Mouse (Mus musculus) limb, embryonic 12.5 days (tissue): ENCODE measurements around the gene Ms4a10. TPM values are rescaled to one million over a fixed set of nuclear protein-coding genes. Genes with fewer than 3 reads are reported as not detected.
A peak's percentile ranks its signal among the peaks of the same experiment; 100 is the strongest.

Experiments used
- ATAC-seq: fragments of 200-750 bp; cut with Nextera tagmentation; 2 replicates; pipeline ENCODE4 v1.8.0; 2017; ENCODE audit warnings: low read depth, moderate TSS enrichment; ENCODE audit not compliant: insufficient number of reproducible peaks, insufficient read depth, low FRiP score, low TSS enrichment
- H3K27ac ChIP-seq: fragments of 300-500 bp; sonication (generic); 2 replicates; pipeline ENCODE4 v1.5.1; 2016; ENCODE audit warnings: mild to moderate bottlenecking, moderate library complexity
- H3K27me3 ChIP-seq: fragments of 300-500 bp; sonication (generic); 2 replicates; pipeline ENCODE4 v1.6.1; 2016; ENCODE audit warnings: mild to moderate bottlenecking, moderate library complexity
- H3K36me3 ChIP-seq: fragments of 300-500 bp; sonication (generic); 2 replicates; pipeline ENCODE4 v1.6.1; 2016; ENCODE audit warnings: mild to moderate bottlenecking, moderate library complexity
- H3K4me1 ChIP-seq: fragments of 300-500 bp; sonication (generic); replicated peaks from 2 replicates; pipeline ENCODE4 v1.6.1; 2016
- H3K4me2 ChIP-seq: fragments of 300-500 bp; sonication (generic); 2 replicates; pipeline ENCODE4 v1.6.1; 2016; ENCODE audit warnings: mild to moderate bottlenecking, moderate library complexity
- H3K4me3 ChIP-seq: fragments of 300-500 bp; sonication (generic); replicated peaks from 2 replicates; pipeline ENCODE4 v1.5.1; 2016; ENCODE audit warnings: mild to moderate bottlenecking
- H3K9ac ChIP-seq: fragments of 300-500 bp; sonication (generic); replicated peaks from 2 replicates; pipeline ENCODE4 v1.6.1; 2016; ENCODE audit warnings: mild to moderate bottlenecking, moderate library complexity
- H3K9me3 ChIP-seq: fragments of 300-500 bp; sonication (generic); 2 replicates; pipeline ENCODE4 v1.6.1; 2016; ENCODE audit warnings: mild to moderate bottlenecking, moderate library complexity
- WGBS: fragments of 180-500 bp; shearing (Covaris S2); methylation state at CpG from one replicate; pipeline ENCODE4 v1.1.7; 2016; 5-methylcytosine and 5-hydroxymethylcytosine counted together
- polyA plus RNA-seq: library from polyadenylated mRNA; unstranded; fragments of >200 nt; fragmentation: Nextera tagmentation; extraction: Ambion mirVana; gene quantifications from 2 replicates; pipeline ENCODE4 v1.2.1, GENCODE M21; 2016

Ms4a10 gene
- polyA plus RNA-seq, 1 experiment from 2014 or later = not detected

DNA sequence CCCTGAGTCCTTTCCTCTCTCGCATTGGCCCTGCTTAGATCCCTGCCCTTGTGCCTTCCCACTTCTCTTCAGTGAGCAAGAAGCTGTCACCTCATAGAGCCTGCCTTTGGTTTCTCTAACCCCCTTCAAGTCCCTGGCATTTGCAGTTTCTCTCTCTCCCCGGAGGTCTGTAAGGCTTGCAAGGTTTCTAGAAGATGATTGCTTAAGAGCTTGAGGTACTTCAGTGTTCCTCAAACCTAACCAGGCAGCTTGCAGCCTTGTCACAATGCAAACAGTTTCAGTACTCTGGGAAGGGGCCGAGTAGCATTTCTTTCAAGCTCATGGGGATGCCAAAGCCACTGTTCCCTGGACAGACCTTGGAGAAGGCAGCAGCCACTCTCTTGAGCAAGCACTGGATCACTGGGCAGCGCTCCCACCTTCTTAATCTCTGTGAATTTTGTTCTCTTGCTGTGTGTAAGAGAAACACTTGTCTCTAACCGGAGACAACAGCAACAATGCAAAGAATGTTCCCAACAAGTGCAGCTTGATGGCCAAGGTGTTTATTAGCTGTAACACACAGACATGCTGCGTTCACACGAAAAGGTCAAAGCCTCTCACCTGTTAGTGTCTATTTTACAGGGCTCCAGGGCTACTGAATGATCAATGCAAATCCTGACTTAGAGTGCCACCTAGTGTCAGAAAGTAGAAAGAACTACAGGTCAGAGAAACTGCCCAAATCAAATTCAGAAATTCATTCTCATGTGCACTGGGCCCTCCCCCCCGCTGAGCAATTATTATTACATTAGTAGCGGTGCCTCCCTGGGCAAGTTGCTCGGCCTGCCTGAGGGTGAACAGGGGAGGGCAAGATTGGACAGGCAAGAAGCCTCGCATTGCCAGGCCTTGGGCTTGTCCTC, 15.1 kb downstream of the Ms4a10 start:
- Histone ChIP-seq H3K27me3 (peaks cover 42% of the 10 kb centered on the region), H3K36me3 (no peaks in the 10 kb centered on the region), H3K4me2 (peak overlapping the region; percentile 26; the same call in 1 of the 2 replicates), H3K9me3 (no peaks in the 10 kb centered on the region), H3K4me3 (no peak overlapping the region), H3K27ac (no peak overlapping the region), H3K4me1 (peaks cover 6% of the 10 kb centered on the region), H3K9ac (no peak overlapping the region)
- peak; percentile 28; the same call in 1 of the 2 replicates for ATAC-seq
- 32% methylated on average over 11 of the region's 11 CpGs for WGBS

GRCm38 (mm10) chr19:10952021-10952939, 22.2 kb downstream of the Ms4a10 start:
- H3K9ac ChIP-seq = no peak overlapping the region
- H3K27me3 ChIP-seq = peaks cover 12% of the 10 kb centered on the region
- no peaks in the 10 kb centered on the region for H3K9me3 ChIP-seq
- H3K4me3 ChIP-seq = no peak overlapping the region
- H3K27ac ChIP-seq = no peak overlapping the region
- ATAC-seq = peak; percentile 69
- WGBS = 72% methylated on average over 11 of the region's 11 CpGs
- H3K4me1 ChIP-seq = peaks cover 12% of the 10 kb centered on the region
- no peaks in the 10 kb centered on the region; the same call in 1 of the 2 replicates for H3K36me3 ChIP-seq
- no peak overlapping the region for H3K4me2 ChIP-seq

DNA sequence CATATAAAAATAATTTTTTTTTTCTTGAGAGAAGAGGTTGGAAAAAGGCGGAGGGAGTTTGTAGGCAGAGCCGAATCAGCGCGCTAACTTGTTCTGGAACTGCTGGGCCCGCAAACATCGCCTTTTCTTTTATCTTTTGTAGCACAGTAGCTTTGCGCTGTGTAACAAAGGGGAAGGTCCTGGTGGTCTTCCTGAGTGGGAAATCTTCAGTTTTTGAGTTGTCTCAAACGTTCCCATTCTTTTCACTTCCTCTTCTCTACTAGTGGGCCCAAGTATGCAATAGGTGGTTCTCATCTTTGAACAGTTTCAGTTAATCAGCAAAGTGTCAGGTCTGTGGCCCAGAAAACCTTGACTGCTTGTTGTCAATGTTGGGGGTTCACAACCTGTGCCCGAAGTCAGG, 24.9 kb downstream of the Ms4a10 start:
- Histone ChIP-seq H3K4me1 (peaks cover 22% of the 10 kb centered on the region), H3K36me3 (peaks cover 19% of the 10 kb centered on the region), H3K27me3 (0 out of 2 replicates have a peak, but pooled peaks cover 4% of the 10 kb centered on the region), H3K4me2 (peak overlapping the region; percentile 100), H3K27ac (peak overlapping the region; percentile 45; the same call in 1 of the 2 replicates), H3K4me3 (peak overlapping the region; percentile 79), H3K9ac (0 out of 2 replicates have a peak overlapping the region, but pooled peaks have one; percentile 23), H3K9me3 (no peaks in the 10 kb centered on the region)
- 33% methylated on average over 9 of the region's 9 CpGs for WGBS
- ATAC-seq = no peak

GRCm38 (mm10) chr19:10949112-10949511, 25.4 kb downstream of the Ms4a10 start, which contains the start of gene Ccdc86:
Ccdc86 (minus strand) TSS chr19:10949266.
- no peaks in the 10 kb centered on the region for H3K9me3 ChIP-seq
- peak within 1 kb of the TSS; percentile 100 for H3K4me2 ChIP-seq
- ATAC-seq = peak; percentile 96
- H3K4me1 ChIP-seq = peaks cover 22% of the 10 kb centered on the region
- 0 out of 2 replicates have a peak, but pooled peaks cover 4% of the 10 kb centered on the region for H3K27me3 ChIP-seq
- H3K9ac ChIP-seq = peak within 1 kb of the TSS; percentile 88
- peaks cover 23% of the 10 kb centered on the region for H3K36me3 ChIP-seq
- H3K27ac ChIP-seq = peak within 1 kb of the TSS; percentile 45; the same call in 1 of the 2 replicates
- under 1% methylated on average over 30 of the region's 30 CpGs for WGBS
- H3K4me3 ChIP-seq = peak within 1 kb of the TSS; percentile 79

DNA sequence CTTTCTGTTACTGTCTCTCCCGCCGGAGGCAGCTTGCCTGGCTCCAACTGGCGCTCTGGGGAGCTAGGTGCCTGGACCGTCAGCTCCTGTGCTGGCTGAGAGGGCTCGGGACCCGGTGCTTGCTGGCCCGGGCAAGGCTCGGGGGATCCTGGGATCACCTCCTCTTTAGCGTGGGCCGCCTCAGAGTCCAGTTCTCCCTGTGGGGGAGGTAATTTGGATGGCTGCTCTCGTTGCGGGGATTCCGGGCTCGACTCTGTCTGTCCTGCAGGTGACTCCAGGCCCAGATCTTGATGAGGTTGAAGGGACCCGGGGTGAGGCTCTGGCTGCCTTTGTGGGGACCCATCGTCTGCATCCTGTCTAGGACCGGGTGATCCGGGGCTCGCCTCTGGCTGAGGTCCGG, 26.1 kb downstream of the Ms4a10 start:
- no peak overlapping the region for H3K27ac ChIP-seq
- H3K4me3 ChIP-seq = peak overlapping the region; percentile 79
- peak overlapping the region; percentile 88 for H3K9ac ChIP-seq
- H3K4me2 ChIP-seq = peak overlapping the region; percentile 100
- no peak for ATAC-seq
- H3K9me3 ChIP-seq = no peaks in the 10 kb centered on the region
- peaks cover 22% of the 10 kb centered on the region for H3K4me1 ChIP-seq
- H3K36me3 ChIP-seq = peaks cover 30% of the 10 kb centered on the region
- WGBS = 1% methylated on average over 20 of the region's 20 CpGs
- 0 out of 2 replicates have a peak, but pooled peaks cover 4% of the 10 kb centered on the region for H3K27me3 ChIP-seq

DNA sequence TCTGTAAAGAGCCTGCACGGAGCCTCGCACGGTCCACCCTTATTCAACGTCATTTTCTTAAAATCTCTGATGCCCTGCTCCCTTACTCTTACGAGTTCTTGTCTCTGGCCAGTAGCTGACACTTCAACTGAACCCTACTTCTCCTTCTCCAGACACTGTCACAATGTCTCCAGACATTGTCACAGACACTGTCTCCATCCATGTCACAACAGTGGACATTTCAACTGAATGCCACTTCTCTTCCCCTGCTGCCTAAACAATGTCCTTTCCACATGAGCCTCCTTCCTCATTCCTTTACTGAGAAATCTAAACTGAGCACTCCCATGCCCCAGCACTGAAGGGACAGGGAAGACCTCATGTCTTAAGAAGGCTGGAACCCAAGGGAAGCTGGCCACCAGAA, 27.3 kb downstream of the Ms4a10 start:
- 78% methylated on average over 5 of the region's 5 CpGs for WGBS
- Histone ChIP-seq H3K4me3 (peak overlapping the region; percentile 79), H3K9ac (peak overlapping the region; percentile 88), H3K4me1 (peaks cover 22% of the 10 kb centered on the region), H3K27ac (no peak overlapping the region), H3K27me3 (no peaks in the 10 kb centered on the region), H3K9me3 (no peaks in the 10 kb centered on the region), H3K36me3 (peaks cover 42% of the 10 kb centered on the region), H3K4me2 (peak overlapping the region; percentile 100)
- no peak for ATAC-seq

- no peaks in the 10 kb centered on the region for H3K27me3 ChIP-seq
- 91% methylated on average over 3 of the region's 3 CpGs for WGBS
- H3K9ac ChIP-seq = 0 out of 2 replicates have a peak overlapping the region, but pooled peaks have one; percentile 23
- H3K9me3 ChIP-seq = no peaks in the 10 kb centered on the region
- ATAC-seq = no peak
- peaks cover 22% of the 10 kb centered on the region for H3K4me1 ChIP-seq
- H3K36me3 ChIP-seq = peaks cover 46% of the 10 kb centered on the region
- no peak overlapping the region for H3K27ac ChIP-seq
- 0 out of 2 replicates have a peak overlapping the region, but pooled peaks have one; percentile 79 for H3K4me3 ChIP-seq
- peak overlapping the region; percentile 100; the same call in 1 of the 2 replicates for H3K4me2 ChIP-seq
Observed at GRCm38 (mm10) chr19:10946506-10946905, 28.0 kb downstream of the Ms4a10 start.

- no peak overlapping the region for H3K9ac ChIP-seq
- H3K36me3 ChIP-seq = peaks cover 46% of the 10 kb centered on the region
- no peak overlapping the region for H3K4me3 ChIP-seq
- H3K9me3 ChIP-seq = no peaks in the 10 kb centered on the region
- H3K27me3 ChIP-seq = no peaks in the 10 kb centered on the region
- no peak overlapping the region for H3K27ac ChIP-seq
- no peak overlapping the region for H3K4me2 ChIP-seq
- WGBS = 89% methylated on average over 3 of the region's 3 CpGs
- no peak for ATAC-seq
- H3K4me1 ChIP-seq = peaks cover 34% of the 10 kb centered on the region
Observed at GRCm38 (mm10) chr19:10943955-10944354, 30.5 kb downstream of the Ms4a10 start.

- peak; percentile 44 for ATAC-seq
- no peaks in the 10 kb centered on the region for H3K27me3 ChIP-seq
- H3K9me3 ChIP-seq = no peaks in the 10 kb centered on the region
- H3K9ac ChIP-seq = peak overlapping the region; percentile 56
- peaks cover 39% of the 10 kb centered on the region for H3K36me3 ChIP-seq
- 2% methylated on average over 40 of the region's 40 CpGs for WGBS
- H3K27ac ChIP-seq = no peak overlapping the region
- H3K4me3 ChIP-seq = peak overlapping the region; percentile 42
- peaks cover 12% of the 10 kb centered on the region; the same call in 1 of the 2 replicates for H3K4me1 ChIP-seq
- H3K4me2 ChIP-seq = peak overlapping the region; percentile 75
Observed at GRCm38 (mm10) chr19:10940801-10941457, 33.5 kb downstream of the Ms4a10 start.

GRCm38 (mm10) chr19:10940097-10940800, 34.2 kb downstream of the Ms4a10 start:
- Histone ChIP-seq H3K36me3 (peaks cover 34% of the 10 kb centered on the region), H3K4me3 (peak overlapping the region; percentile 42), H3K9me3 (no peaks in the 10 kb centered on the region), H3K4me2 (peak overlapping the region; percentile 75), H3K27ac (no peak overlapping the region), H3K4me1 (peaks cover 12% of the 10 kb centered on the region; the same call in 1 of the 2 replicates), H3K27me3 (no peaks in the 10 kb centered on the region), H3K9ac (peak overlapping the region; percentile 56)
- WGBS = 19% methylated on average over 37 of the region's 37 CpGs
- peak; percentile 93 for ATAC-seq
